Mouse (Mus musculus): ENCODE measurements at regions not wholly inside any gene's neighbourhood (a gene's known extent, or its start where the extent isn't known, plus 50 kb on each side); places are given as distances from the start of the nearest gene placed in this dataset.

- Histone ChIP-seq H3K9me3 (replicated peaks; ENCODE audit: control insufficient read depth, low read length) (no peaks in the 10 kb centered on the region), H3K9ac (ENCODE audit: low read length) (no peak overlapping the region), H3K36me3 (ENCODE audit: control insufficient read depth, insufficient read depth) (no peaks in the 10 kb centered on the region), H3K4me3 (ENCODE audit: low read length) (no peak overlapping the region), H3K4me1 (ENCODE audit: control insufficient read depth, insufficient read depth, low read length) (peaks cover 11% of the 10 kb centered on the region), H3K27me3 (ENCODE audit: control insufficient read depth, insufficient read depth, low read length) (no peaks in the 10 kb centered on the region), H3K4me2 (ENCODE audit: low read depth, low read length) (no peak overlapping the region), H3K27ac (ENCODE audit: low read length) (peak overlapping the region; percentile 21; the same call in 1 of the 2 replicates)
- 12% methylated on average over 11 of the region's 11 CpGs for WGBS
- peak; percentile 68; the same call in 1 of the 2 replicates for ATAC-seq (replicated peaks; ENCODE audit: extremely low read depth, insufficient read depth, low FRiP score)
These were observed 67.1 kb upstream of the Calm2 start for GRCm38 (mm10) chr17:87513822-87514221.

GRCm38 (mm10) chr17:87514366-87515126, 67.8 kb upstream of the Calm2 start:
- no peak overlapping the region for H3K9ac ChIP-seq (ENCODE audit: low read length)
- H3K27ac ChIP-seq (ENCODE audit: low read length), result peak overlapping the region; percentile 21; the same call in 1 of the 2 replicates
- no peaks in the 10 kb centered on the region for H3K27me3 ChIP-seq (ENCODE audit: control insufficient read depth, insufficient read depth, low read length)
- H3K4me3 ChIP-seq (ENCODE audit: low read length), result no peak overlapping the region
- ATAC-seq (replicated peaks; ENCODE audit: extremely low read depth, insufficient read depth, low FRiP score), result no peak
- H3K36me3 ChIP-seq (ENCODE audit: control insufficient read depth, insufficient read depth), result no peaks in the 10 kb centered on the region
- H3K9me3 ChIP-seq (replicated peaks; ENCODE audit: control insufficient read depth, low read length), result no peaks in the 10 kb centered on the region
- WGBS, result 64% methylated on average over 6 of the region's 6 CpGs
- H3K4me1 ChIP-seq (ENCODE audit: control insufficient read depth, insufficient read depth, low read length), result peaks cover 11% of the 10 kb centered on the region
- H3K4me2 ChIP-seq (ENCODE audit: low read depth, low read length), result no peak overlapping the region

- no peak overlapping the region for H3K27ac ChIP-seq (ENCODE audit: low read length)
- no peaks in the 10 kb centered on the region for H3K9me3 ChIP-seq (replicated peaks; ENCODE audit: control insufficient read depth, low read length)
- WGBS, result 17% methylated on average over 9 of the region's 9 CpGs
- H3K36me3 ChIP-seq (ENCODE audit: control insufficient read depth, insufficient read depth), result no peaks in the 10 kb centered on the region
- no peak overlapping the region for H3K9ac ChIP-seq (ENCODE audit: low read length)
- peaks cover 20% of the 10 kb centered on the region for H3K4me1 ChIP-seq (ENCODE audit: control insufficient read depth, insufficient read depth, low read length)
- no peak for ATAC-seq (replicated peaks; ENCODE audit: extremely low read depth, insufficient read depth, low FRiP score)
- no peaks in the 10 kb centered on the region for H3K27me3 ChIP-seq (ENCODE audit: control insufficient read depth, insufficient read depth, low read length)
- no peak overlapping the region for H3K4me3 ChIP-seq (ENCODE audit: low read length)
- H3K4me2 ChIP-seq (ENCODE audit: low read depth, low read length), result peak overlapping the region; percentile 5; the same call in 1 of the 2 replicates
These were observed 70.5 kb upstream of the Calm2 start for GRCm38 (mm10) chr17:87517258-87517657.

GRCm38 (mm10) chr17:87519454-87519853, 72.7 kb upstream of the Calm2 start:
- Histone ChIP-seq H3K4me2 (ENCODE audit: low read depth, low read length) (no peak overlapping the region), H3K4me1 (ENCODE audit: control insufficient read depth, insufficient read depth, low read length) (peaks cover 22% of the 10 kb centered on the region), H3K27me3 (ENCODE audit: control insufficient read depth, insufficient read depth, low read length) (no peaks in the 10 kb centered on the region), H3K27ac (ENCODE audit: low read length) (no peak overlapping the region), H3K9me3 (replicated peaks; ENCODE audit: control insufficient read depth, low read length) (no peaks in the 10 kb centered on the region), H3K4me3 (ENCODE audit: low read length) (no peak overlapping the region), H3K36me3 (ENCODE audit: control insufficient read depth, insufficient read depth) (no peaks in the 10 kb centered on the region), H3K9ac (ENCODE audit: low read length) (no peak overlapping the region)
- 87% methylated on average over 9 of the region's 9 CpGs for WGBS
- ATAC-seq (replicated peaks; ENCODE audit: extremely low read depth, insufficient read depth, low FRiP score), result no peak

GRCm38 (mm10) chr17:87520841-87521240, 74.1 kb upstream of the Calm2 start:
- ATAC-seq (replicated peaks; ENCODE audit: extremely low read depth, insufficient read depth, low FRiP score), result no peak
- no peak overlapping the region for H3K4me2 ChIP-seq (ENCODE audit: low read depth, low read length)

GRCm38 (mm10) chr17:87521622-87522151, 75.0 kb upstream of the Calm2 start:
- H3K36me3 ChIP-seq (ENCODE audit: control insufficient read depth, insufficient read depth), result no peaks in the 10 kb centered on the region
- peak overlapping the region; percentile 72; the same call in 1 of the 2 replicates for H3K27ac ChIP-seq (ENCODE audit: low read length)
- H3K4me2 ChIP-seq (ENCODE audit: low read depth, low read length), result no peak overlapping the region
- no peak overlapping the region for H3K4me3 ChIP-seq (ENCODE audit: low read length)
- 32% methylated on average over 10 of the region's 10 CpGs for WGBS
- H3K9me3 ChIP-seq (replicated peaks; ENCODE audit: control insufficient read depth, low read length), result no peaks in the 10 kb centered on the region
- peaks cover 22% of the 10 kb centered on the region for H3K4me1 ChIP-seq (ENCODE audit: control insufficient read depth, insufficient read depth, low read length)
- 0 out of 2 replicates have a peak, but pooled peaks have one; percentile 20 for ATAC-seq (replicated peaks; ENCODE audit: extremely low read depth, insufficient read depth, low FRiP score)
- no peaks in the 10 kb centered on the region for H3K27me3 ChIP-seq (ENCODE audit: control insufficient read depth, insufficient read depth, low read length)
- no peak overlapping the region for H3K9ac ChIP-seq (ENCODE audit: low read length)

More at GRCm38 (mm10) chr17:87520841-87521240, 74.1 kb upstream of the Calm2 start:
- H3K36me3 ChIP-seq (ENCODE audit: control insufficient read depth, insufficient read depth), result no peaks in the 10 kb centered on the region
- H3K27ac ChIP-seq (ENCODE audit: low read length), result no peak overlapping the region
- WGBS, result 89% methylated on average over 5 of the region's 5 CpGs
- no peaks in the 10 kb centered on the region for H3K27me3 ChIP-seq (ENCODE audit: control insufficient read depth, insufficient read depth, low read length)
- peaks cover 22% of the 10 kb centered on the region for H3K4me1 ChIP-seq (ENCODE audit: control insufficient read depth, insufficient read depth, low read length)
- H3K9ac ChIP-seq (ENCODE audit: low read length), result no peak overlapping the region
- H3K9me3 ChIP-seq (replicated peaks; ENCODE audit: control insufficient read depth, low read length), result no peaks in the 10 kb centered on the region
- H3K4me3 ChIP-seq (ENCODE audit: low read length), result no peak overlapping the region

GRCm38 (mm10) chr17:87522500-87523091, 75.9 kb upstream of the Calm2 start:
- peak overlapping the region; percentile 32; the same call in 1 of the 2 replicates for H3K9ac ChIP-seq (ENCODE audit: low read length)
- H3K4me2 ChIP-seq (ENCODE audit: low read depth, low read length), result peak overlapping the region; percentile 30; the same call in 1 of the 2 replicates
- no peaks in the 10 kb centered on the region for H3K36me3 ChIP-seq (ENCODE audit: control insufficient read depth, insufficient read depth)
- H3K4me3 ChIP-seq (ENCODE audit: low read length), result no peak overlapping the region
- H3K4me1 ChIP-seq (ENCODE audit: control insufficient read depth, insufficient read depth, low read length), result peaks cover 19% of the 10 kb centered on the region
- no peaks in the 10 kb centered on the region for H3K27me3 ChIP-seq (ENCODE audit: control insufficient read depth, insufficient read depth, low read length)
- H3K27ac ChIP-seq (ENCODE audit: low read length), result peak overlapping the region; percentile 72
- no peaks in the 10 kb centered on the region for H3K9me3 ChIP-seq (replicated peaks; ENCODE audit: control insufficient read depth, low read length)
- peak; percentile 65 for ATAC-seq (replicated peaks; ENCODE audit: extremely low read depth, insufficient read depth, low FRiP score)
- WGBS, result 8% methylated on average over 8 of the region's 8 CpGs

GRCm38 (mm10) chr17:87523643-87524042, 76.9 kb upstream of the Calm2 start:
- Histone ChIP-seq H3K27me3 (ENCODE audit: control insufficient read depth, insufficient read depth, low read length) (no peaks in the 10 kb centered on the region), H3K4me2 (ENCODE audit: low read depth, low read length) (no peak overlapping the region), H3K4me1 (ENCODE audit: control insufficient read depth, insufficient read depth, low read length) (peaks cover 19% of the 10 kb centered on the region), H3K27ac (ENCODE audit: low read length) (no peak overlapping the region), H3K36me3 (ENCODE audit: control insufficient read depth, insufficient read depth) (no peaks in the 10 kb centered on the region), H3K4me3 (ENCODE audit: low read length) (no peak overlapping the region), H3K9ac (ENCODE audit: low read length) (no peak overlapping the region), H3K9me3 (replicated peaks; ENCODE audit: control insufficient read depth, low read length) (no peaks in the 10 kb centered on the region)
- ATAC-seq (replicated peaks; ENCODE audit: extremely low read depth, insufficient read depth, low FRiP score), result no peak
- 42% methylated on average over 9 of the region's 10 CpGs for WGBS

GRCm38 (mm10) chr17:87527174-87527573, 80.4 kb upstream of the Calm2 start:
- Histone ChIP-seq H3K4me3 (ENCODE audit: low read length) (no peak overlapping the region), H3K36me3 (ENCODE audit: control insufficient read depth, insufficient read depth) (no peaks in the 10 kb centered on the region), H3K4me1 (ENCODE audit: control insufficient read depth, insufficient read depth, low read length) (peaks cover 28% of the 10 kb centered on the region), H3K4me2 (ENCODE audit: low read depth, low read length) (no peak overlapping the region), H3K27ac (ENCODE audit: low read length) (no peak overlapping the region), H3K27me3 (ENCODE audit: control insufficient read depth, insufficient read depth, low read length) (no peaks in the 10 kb centered on the region), H3K9ac (ENCODE audit: low read length) (no peak overlapping the region), H3K9me3 (replicated peaks; ENCODE audit: control insufficient read depth, low read length) (no peaks in the 10 kb centered on the region)
- ATAC-seq (replicated peaks; ENCODE audit: extremely low read depth, insufficient read depth, low FRiP score), result no peak
- 93% methylated on average over 7 of the region's 7 CpGs for WGBS

All from heart, embryonic 16.5 days (tissue).